Mouse (Mus musculus): Measurements from ENCODE around the gene Usp48.

The Usp48 gene

GRCm38 (mm10) chr4:137687234-137687825 lies 93.8 kb downstream of the Usp48 start:
- no peak for DNase-seq (ENCODE audit: low spot score)

GRCm38 (mm10) chr4:137692107-137692902 lies 98.8 kb downstream of the Usp48 start:
- no peak for DNase-seq (ENCODE audit: low spot score)

DNA sequence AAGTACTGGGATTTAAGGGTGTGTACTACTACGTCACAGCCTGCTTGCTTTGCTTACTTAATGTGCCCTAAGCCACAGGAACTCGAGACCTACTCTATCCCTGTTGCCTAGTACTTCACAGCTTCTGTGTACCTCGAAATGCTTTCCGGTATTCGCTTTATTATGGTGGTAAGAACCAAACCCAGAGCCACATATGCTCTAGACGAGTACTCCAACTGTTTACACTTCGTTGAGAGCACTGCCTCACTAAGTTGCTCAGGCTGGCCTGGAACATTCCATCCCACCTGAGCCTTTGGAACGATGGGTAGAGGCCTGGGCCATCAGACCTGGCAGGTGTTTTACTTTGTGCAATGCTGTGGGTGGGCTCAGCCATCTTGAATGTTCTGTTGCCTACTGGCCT lies 101.7 kb downstream of the Usp48 start:
- DNase-seq (ENCODE audit: low spot score): no peak

GRCm38 (mm10) chr4:137695900-137696299 lies 102.3 kb downstream of the Usp48 start:
- no peak for DNase-seq (ENCODE audit: low spot score)

- no peak for DNase-seq (ENCODE audit: low spot score)
Observed at GRCm38 (mm10) chr4:137697156-137697885, 103.8 kb downstream of the Usp48 start.

DNA sequence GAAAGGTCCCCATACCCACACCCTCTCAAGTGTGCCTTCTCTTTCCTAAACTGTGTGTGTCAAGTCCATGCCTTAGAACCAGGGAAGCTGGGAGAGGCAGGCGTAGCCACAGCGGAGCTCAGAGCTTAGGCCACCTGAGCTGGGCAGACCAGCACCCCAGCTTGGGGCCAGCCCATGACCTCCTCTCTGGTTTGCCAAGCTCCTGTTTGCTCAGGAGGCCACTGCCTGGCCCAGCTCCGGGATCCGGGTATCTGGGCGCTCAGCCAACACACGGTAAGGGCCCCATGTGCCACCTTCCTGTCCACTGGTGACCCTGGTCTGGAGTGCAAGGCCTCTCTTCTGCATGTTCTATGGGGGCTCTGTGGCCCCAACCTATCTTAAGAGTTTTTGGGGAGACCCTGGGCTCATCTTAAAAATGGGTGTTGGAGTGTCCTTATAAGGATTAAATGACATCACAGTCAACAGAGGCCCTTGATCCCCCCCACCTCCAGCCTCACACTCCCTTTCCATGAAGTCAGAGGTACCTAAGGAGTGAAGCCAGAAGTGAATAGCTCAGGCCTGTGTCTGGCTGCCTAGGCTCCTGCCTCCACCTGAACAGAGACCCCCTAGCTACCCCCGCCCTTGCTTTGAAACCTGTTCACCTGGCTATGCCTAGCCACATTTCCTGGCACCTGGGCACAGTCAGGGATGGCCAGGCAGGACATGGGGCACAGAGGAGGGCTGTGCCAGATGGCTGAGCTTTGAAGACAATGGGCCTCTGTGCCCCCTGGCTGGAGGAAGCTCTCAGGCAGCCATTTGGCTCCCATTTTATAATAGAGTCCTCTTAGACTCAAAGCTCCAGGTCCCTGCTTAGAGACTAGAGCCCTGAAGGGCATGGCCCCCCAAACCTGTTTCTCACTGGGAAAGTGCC lies 104.8 kb downstream of the Usp48 start:
- no peak for DNase-seq (ENCODE audit: low spot score)

- no peak for DNase-seq (ENCODE audit: low spot score)
Observed at GRCm38 (mm10) chr4:137699264-137700211, 106.0 kb downstream of the Usp48 start.

- DNase-seq (ENCODE audit: low spot score): no peak
Observed at GRCm38 (mm10) chr4:137700960-137701359, 107.4 kb downstream of the Usp48 start.

DNA sequence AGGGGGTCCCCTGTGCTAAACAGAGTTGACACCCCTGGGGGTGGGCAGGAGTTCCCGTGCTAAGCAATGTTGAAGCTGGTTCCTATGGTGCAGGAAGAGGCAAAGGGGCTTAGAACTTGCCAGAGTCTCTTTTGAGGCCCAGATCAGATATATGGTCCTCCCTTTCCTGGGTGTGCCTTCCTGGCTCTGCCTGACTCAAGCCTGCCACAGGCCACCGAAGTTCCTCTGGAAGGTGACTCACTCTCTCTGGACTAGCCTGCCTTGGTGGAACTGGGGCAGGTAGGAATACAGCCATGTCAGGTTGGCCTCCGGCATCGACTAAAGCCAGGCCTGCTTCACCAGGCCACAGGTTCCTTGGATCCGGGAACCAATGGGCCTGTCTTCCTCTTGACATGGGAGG lies 109.5 kb downstream of the Usp48 start:
- DNase-seq (ENCODE audit: low spot score): no peak

DNA sequence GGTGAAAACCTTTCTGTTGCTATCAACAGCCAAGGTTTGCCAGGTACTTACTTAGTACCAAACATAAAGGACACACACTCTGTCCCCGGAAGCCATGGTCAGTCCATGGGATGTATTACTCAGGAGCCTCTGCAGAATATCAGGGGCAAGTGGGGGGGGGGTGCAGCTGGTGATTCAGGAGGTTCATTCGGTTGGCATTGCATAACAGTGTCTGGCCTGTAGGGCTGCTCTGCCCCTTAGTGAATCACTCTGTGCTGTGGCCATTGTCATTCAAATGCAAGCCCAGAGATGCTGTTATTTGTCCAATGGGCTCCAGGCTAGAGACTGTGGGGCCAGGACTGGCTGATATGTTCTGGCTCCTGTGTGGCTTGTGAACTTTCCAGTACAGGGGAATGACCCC lies 111.0 kb downstream of the Usp48 start:
- DNase-seq (ENCODE audit: low spot score): no peak

GRCm38 (mm10) chr4:137705379-137705778 lies 111.8 kb downstream of the Usp48 start:
- no peak for DNase-seq (ENCODE audit: low spot score)

GRCm38 (mm10) chr4:137706510-137706909 lies 113.0 kb downstream of the Usp48 start:
- no peak for DNase-seq (ENCODE audit: low spot score)

GRCm38 (mm10) chr4:137707216-137707990 lies 113.8 kb downstream of the Usp48 start:
- DNase-seq (ENCODE audit: low spot score): peak; percentile 68
